Comparison of ENCODE assay signal across 29 mouse cellular contexts in genomic region chr17:15420021-15420603, GRCm38 (mm10). TPM values are rescaled to one million over a fixed set of nuclear protein-coding genes. Genes with fewer than 3 reads are reported as not detected.
DNase-seq lines count a peak whose midpoint lies in the region; ATAC-seq and TF ChIP-seq lines count a peak whose summit lies in the region.
"Had no signal": no experiment of that assay in that cellular context is flagged by ENCODE, and none has a peak within 500 bp of the region (broad histone marks: within the 10 kb centered on the region; RNA-seq: fewer than 3 reads in every experiment).

No protein-coding gene starts in this region.

- no peak overlapping the region for H3K27ac ChIP-seq in heart, embryonic 10.5 days
- no peak overlapping the region for H3K27ac ChIP-seq in midbrain, embryonic 11.5 days (ENCODE audit: low read depth, low read length)
- no peak overlapping the region for H3K27ac ChIP-seq in midbrain, postnatal 0 days (ENCODE audit: low read depth, low read length)
- no peak overlapping the region for H3K27ac ChIP-seq in forebrain, postnatal 0 days (ENCODE audit: low read depth, low read length)
- H3K27ac ChIP-seq: embryonic facial prominence, embryonic 10.5 days; embryonic facial prominence, embryonic 15.5 days; hindbrain, embryonic 13.5 days; kidney, postnatal 0 days; liver, embryonic 14.5 days; macrophage; midbrain, embryonic 15.5 days had no signal

- peak; percentile 70 for ATAC-seq in frontal cortex, adult (ENCODE audit: low TSS enrichment)
- ATAC-seq in midbrain, embryonic 11.5 days (ENCODE audit: low FRiP score), result no peak
- ATAC-seq in midbrain, postnatal 0 days (ENCODE audit: low FRiP score), result no peak
- ATAC-seq in forebrain, postnatal 0 days, result peak; percentile 73
- ATAC-seq: CD4-positive, CD25-positive, alpha-beta regulatory T cell, adult 4 months; intestine, embryonic 16.5 days; midbrain, embryonic 15.5 days had no signal

- WGBS in heart, embryonic 10.5 days, result 88% methylated on average over 8 of the region's 8 CpGs
- WGBS in midbrain, embryonic 11.5 days, result 92% methylated on average over 8 of the region's 8 CpGs
- 80% methylated on average over 8 of the region's 8 CpGs for WGBS in midbrain, postnatal 0 days
- WGBS in forebrain, postnatal 0 days, result 62% methylated on average over 8 of the region's 8 CpGs

- no peak overlapping the region for H3K9ac ChIP-seq in midbrain, embryonic 11.5 days (ENCODE audit: low read length)
- no peak overlapping the region for H3K9ac ChIP-seq in midbrain, postnatal 0 days (replicated peaks; ENCODE audit: low read length, poor library complexity, severe bottlenecking)
- H3K9ac ChIP-seq in forebrain, postnatal 0 days, result no peak overlapping the region
- H3K9ac ChIP-seq: embryonic facial prominence, embryonic 15.5 days; hindbrain, embryonic 13.5 days; liver, embryonic 14.5 days; midbrain, embryonic 15.5 days had no signal

- no peaks in the 10 kb centered on the region for H3K27me3 ChIP-seq in heart, embryonic 10.5 days (ENCODE audit: insufficient read depth, poor library complexity, severe bottlenecking)
- no peaks in the 10 kb centered on the region for H3K27me3 ChIP-seq in midbrain, embryonic 11.5 days (ENCODE audit: control insufficient read depth, insufficient read depth, low read length)
- H3K27me3 ChIP-seq in midbrain, postnatal 0 days (ENCODE audit: insufficient read depth, low read length), result no peaks in the 10 kb centered on the region
- H3K27me3 ChIP-seq in forebrain, postnatal 0 days (ENCODE audit: insufficient read depth, low read length), result no peaks in the 10 kb centered on the region
- H3K27me3 ChIP-seq: embryonic facial prominence, embryonic 15.5 days; hindbrain, embryonic 13.5 days; midbrain, embryonic 15.5 days had no signal

- no peaks in the 10 kb centered on the region for H3K4me1 ChIP-seq in heart, embryonic 10.5 days
- no peaks in the 10 kb centered on the region for H3K4me1 ChIP-seq in midbrain, embryonic 11.5 days (ENCODE audit: control insufficient read depth, insufficient read depth, low read length)
- H3K4me1 ChIP-seq in midbrain, postnatal 0 days (ENCODE audit: insufficient read depth, low read length), result no peaks in the 10 kb centered on the region
- H3K4me1 ChIP-seq in forebrain, postnatal 0 days (ENCODE audit: insufficient read depth), result no peaks in the 10 kb centered on the region
- H3K4me1 ChIP-seq: embryonic facial prominence, embryonic 10.5 days; embryonic facial prominence, embryonic 15.5 days; midbrain, embryonic 15.5 days had no signal

- no peak for TF ChIP-seq CTCF in midbrain, postnatal 0 days (IDR thresholded peaks at IDR 0.05)
- TF ChIP-seq CTCF in forebrain, postnatal 0 days (IDR thresholded peaks at IDR 0.05; ENCODE audit: low read depth), result no peak; the same call in 1 of the 2 replicates

- intact Hi-C loops in heart, postnatal 25 days (cut with DNase I), result no loop called here

- peaks cover 82% of the 10 kb centered on the region for H3K36me3 ChIP-seq in heart, embryonic 10.5 days
- H3K36me3 ChIP-seq in midbrain, embryonic 11.5 days (ENCODE audit: control insufficient read depth, insufficient read depth, low read length), result peaks cover 27% of the 10 kb centered on the region
- peaks cover 81% of the 10 kb centered on the region for H3K36me3 ChIP-seq in midbrain, postnatal 0 days (ENCODE audit: insufficient read depth, low read length)
- H3K36me3 ChIP-seq in forebrain, postnatal 0 days (ENCODE audit: insufficient read depth), result peaks cover 93% of the 10 kb centered on the region

- H3K4me2 ChIP-seq in midbrain, embryonic 11.5 days, result no peak overlapping the region
- H3K4me2 ChIP-seq in midbrain, postnatal 0 days (ENCODE audit: low read depth, low read length, poor library complexity, severe bottlenecking), result no peak overlapping the region
- H3K4me2 ChIP-seq in forebrain, postnatal 0 days (ENCODE audit: low read depth), result no peak overlapping the region
- H3K4me2 ChIP-seq: embryonic facial prominence, embryonic 15.5 days; heart, embryonic 11.5 days; hindbrain, embryonic 13.5 days; midbrain, embryonic 15.5 days had no signal

- 0 out of 2 replicates have a peak, but pooled peaks cover 2% of the 10 kb centered on the region for H3K9me3 ChIP-seq in heart, embryonic 10.5 days
- H3K9me3 ChIP-seq in midbrain, embryonic 11.5 days (ENCODE audit: control insufficient read depth, low read length), result no peaks in the 10 kb centered on the region
- H3K9me3 ChIP-seq in midbrain, postnatal 0 days (ENCODE audit: low read length), result no peaks in the 10 kb centered on the region
- H3K9me3 ChIP-seq in forebrain, postnatal 0 days (ENCODE audit: low read length), result no peaks in the 10 kb centered on the region
- H3K9me3 ChIP-seq: embryonic facial prominence, embryonic 10.5 days; embryonic facial prominence, embryonic 15.5 days; hindbrain, embryonic 13.5 days; midbrain, embryonic 15.5 days had no signal

- no peak overlapping the region for H3K4me3 ChIP-seq in heart, embryonic 10.5 days
- H3K4me3 ChIP-seq in midbrain, embryonic 11.5 days (ENCODE audit: low read depth, low read length), result no peak overlapping the region
- no peak overlapping the region for H3K4me3 ChIP-seq in midbrain, postnatal 0 days (ENCODE audit: low read depth, low read length)
- no peak overlapping the region for H3K4me3 ChIP-seq in forebrain, postnatal 0 days (ENCODE audit: low read depth, low read length)
- H3K4me3 ChIP-seq: embryonic facial prominence, embryonic 10.5 days; embryonic facial prominence, embryonic 15.5 days; hindbrain, embryonic 13.5 days; midbrain, embryonic 15.5 days had no signal

- DNase-seq in frontal cortex, postnatal 10 days (ENCODE audit: low spot score in 2 of 2), result no peak
- DNase-seq in heart, embryonic 10.5 days (ENCODE audit: low spot score), result peak; percentile 56
- DNase-seq in heart, postnatal 25 days (ENCODE audit: low spot score), result no peak
- DNase-seq in midbrain, embryonic 11.5 days (ENCODE audit: low spot score, missing footprints), result peak; percentile 39
- no peak for DNase-seq in midbrain, postnatal 0 days (ENCODE audit: low spot score)
- peak; percentile 26 for DNase-seq in forebrain, postnatal 0 days
- no peak for DNase-seq in urinary bladder, postnatal 25 days (ENCODE audit: low spot score)
- DNase-seq: adrenal gland, postnatal 25 days; cerebellum, adult 2 months; cerebellum, postnatal 14 days; heart, postnatal 4 days; kidney, adult 8-10 months; kidney, postnatal 4 days; liver; lung, adult 2 months; lung, postnatal 10 days; right cerebral cortex, postnatal 4 days; thymus, postnatal 4 days had no signal

RNA-seq across cellular contexts. Expression of gene Fam120b, which starts 24.1 kb away (rescaled TPM):
- polyA plus RNA-seq in heart, embryonic 10.5 days (2016; fragmentation: Nextera tagmentation; extraction: Ambion mirVana), result 17.2 and 20.0 TPM in 2 replicates
- total RNA-seq in heart, postnatal 25 days (2021), result 10 to 100 TPM; 10.8 to 11.8 TPM
- polyA plus RNA-seq in midbrain, embryonic 11.5 days (2014; fragmentation: Nextera tagmentation; extraction: Ambion mirVana), result 32.2 and 36.3 TPM in 2 replicates
- 40.6 TPM in 2 replicates for total RNA-seq in midbrain, postnatal 0 days (2014; rRNA removed)
- 35.8 and 37.0 TPM in 2 replicates for polyA plus RNA-seq in midbrain, postnatal 0 days (2015; fragmentation: Nextera tagmentation; extraction: Ambion mirVana)
- 41.0 and 43.8 TPM in 2 replicates for total RNA-seq in forebrain, postnatal 0 days (2014; rRNA removed)
- polyA plus RNA-seq in forebrain, postnatal 0 days (2015; fragmentation: Nextera tagmentation; extraction: Ambion mirVana), result 29.3 and 36.3 TPM in 2 replicates

RNA-seq across cellular contexts. Expression of gene Dll1, which starts 43.4 kb away (rescaled TPM):
- 4.9 and 9.7 TPM in 2 replicates for polyA plus RNA-seq in heart, embryonic 10.5 days (2016; fragmentation: Nextera tagmentation; extraction: Ambion mirVana)
- 1 to 10 TPM; 6.1 TPM for total RNA-seq in heart, postnatal 25 days (2021)
- polyA plus RNA-seq in midbrain, embryonic 11.5 days (2014; fragmentation: Nextera tagmentation; extraction: Ambion mirVana), result 61.4 and 68.6 TPM in 2 replicates
- total RNA-seq in midbrain, postnatal 0 days (2014; rRNA removed), result 20.9 and 42.7 TPM in 2 replicates
- polyA plus RNA-seq in midbrain, postnatal 0 days (2015; fragmentation: Nextera tagmentation; extraction: Ambion mirVana), result 10.2 and 11.6 TPM in 2 replicates
- 23.5 and 31.9 TPM in 2 replicates for total RNA-seq in forebrain, postnatal 0 days (2014; rRNA removed)
- polyA plus RNA-seq in forebrain, postnatal 0 days (2015; fragmentation: Nextera tagmentation; extraction: Ambion mirVana), result 9.9 and 12.3 TPM in 2 replicates

Comparison
In these comparisons a context has a peak if more than half of its experiments do, and no peak if none do; other contexts are left out.
1. DNase-seq: peak in heart, embryonic 10.5 days (single experiment), midbrain, embryonic 11.5 days (single experiment) and forebrain, postnatal 0 days (single experiment); none in frontal cortex, postnatal 10 days (0 of 2), heart, postnatal 25 days (single experiment), midbrain, postnatal 0 days (single experiment) and urinary bladder, postnatal 25 days (single experiment).
2. ATAC-seq: peak in frontal cortex, adult (single experiment) and forebrain, postnatal 0 days (single experiment); none in midbrain, embryonic 11.5 days (single experiment) and midbrain, postnatal 0 days (single experiment).